ENCODE assay signal across 25 mouse cellular contexts in genomic region chr6:12177996-12178395, GRCm38 (mm10).
A peak's percentile ranks its signal among the peaks of the same experiment; 100 is the strongest.
DNase-seq lines count a peak whose midpoint lies in the region; ATAC-seq and TF ChIP-seq lines count a peak whose summit lies in the region.
"Had no signal": no experiment of that assay in that cellular context is flagged by ENCODE, and none has a peak within 500 bp of the region (broad histone marks: within the 10 kb centered on the region; RNA-seq: fewer than 3 reads in every experiment).

No protein-coding gene starts in this region.

- no peaks in the 10 kb centered on the region for H3K27me3 ChIP-seq in heart, embryonic 11.5 days (ENCODE audit: control insufficient read depth, insufficient read depth, low read length)
- H3K27me3 ChIP-seq: heart, embryonic 15.5 days; hindbrain, embryonic 13.5 days; kidney, embryonic 15.5 days; limb, embryonic 13.5 days; liver, embryonic 12.5 days; megakaryocyte, embryonic 14.5 days; midbrain, embryonic 13.5 days; neural tube, embryonic 12.5 days had no signal

- H3K4me3 ChIP-seq in layer of hippocampus, adult 2 months = no peak overlapping the region
- no peak overlapping the region for H3K4me3 ChIP-seq in left cerebral cortex, adult 2 months
- H3K4me3 ChIP-seq in heart, embryonic 11.5 days (ENCODE audit: low read depth, low read length) = no peak overlapping the region
- H3K4me3 ChIP-seq: heart, adult 2 months; heart, embryonic 15.5 days; hindbrain, embryonic 13.5 days; kidney, embryonic 15.5 days; limb, embryonic 13.5 days; liver, embryonic 12.5 days; megakaryocyte, embryonic 14.5 days; midbrain, embryonic 13.5 days; neural tube, embryonic 12.5 days had no signal

- no peaks in the 10 kb centered on the region for H3K4me1 ChIP-seq in heart, embryonic 11.5 days (ENCODE audit: control insufficient read depth, insufficient read depth, low read length)
- H3K4me1 ChIP-seq: heart, embryonic 15.5 days; hindbrain, embryonic 13.5 days; kidney, embryonic 15.5 days; limb, embryonic 13.5 days; liver, embryonic 12.5 days; megakaryocyte, embryonic 14.5 days; midbrain, embryonic 13.5 days; neural tube, embryonic 12.5 days had no signal

- 0 out of 2 replicates have a peak overlapping the region, but pooled peaks have one; percentile 29 for H3K27ac ChIP-seq in layer of hippocampus, adult 2 months
- peak overlapping the region; percentile 32; the same call in 1 of the 2 replicates for H3K27ac ChIP-seq in left cerebral cortex, adult 2 months
- no peak overlapping the region for H3K27ac ChIP-seq in heart, embryonic 11.5 days (ENCODE audit: low read depth, low read length)
- H3K27ac ChIP-seq: heart, adult 2 months; heart, embryonic 15.5 days; hindbrain, embryonic 13.5 days; kidney, embryonic 15.5 days; limb, embryonic 13.5 days; liver, embryonic 12.5 days; midbrain, embryonic 13.5 days; neural tube, embryonic 12.5 days had no signal

- no peak for ATAC-seq in heart, embryonic 11.5 days (replicated peaks; ENCODE audit: insufficient number of reproducible peaks, low FRiP score, low TSS enrichment)
- ATAC-seq: liver, embryonic 12.5 days; midbrain, embryonic 13.5 days had no signal

- TF ChIP-seq CTCF in layer of hippocampus, adult 2 months (conservative IDR thresholded peaks at IDR 0.05) = no peak
- TF ChIP-seq CTCF in left cerebral cortex, adult 2 months (IDR thresholded peaks at IDR 0.05) = no peak

- peak in 1 of 2 experiments; percentile 12 for DNase-seq in layer of hippocampus, adult 2 months (ENCODE audit: low spot score in 2 of 2)
- no peak for DNase-seq in layer of hippocampus, postnatal 25 days (ENCODE audit: extremely low spot score in 1 of 2, low spot score in 1 of 2)
- DNase-seq in right cerebral cortex, adult 18-20 months = peak; percentile 31
- DNase-seq in right cerebral cortex, postnatal 25 days = no peak
- DNase-seq in left cerebral cortex, adult 2 months (ENCODE audit: extremely low spot score in 1 of 2, low spot score in 2 of 2) = no peak
- DNase-seq in right cerebral cortex, postnatal 36 days (ENCODE audit: low spot score in 2 of 2) = peak; percentile 2 to 18
- DNase-seq: adrenal gland, adult 2 months; cerebellum, postnatal 14 days; gastrocnemius, postnatal 25 days; heart, adult 2 months; heart, postnatal 36 days; kidney, adult 11 months; kidney, postnatal 36 days; lung, adult 18-20 months; lung, postnatal 14 days; spleen, adult 18-20 months had no signal

- intact Hi-C loops in left cerebral cortex, adult 2 months (cut with DNase I) = no loop called here

- no peaks in the 10 kb centered on the region for H3K36me3 ChIP-seq in heart, embryonic 11.5 days (ENCODE audit: control insufficient read depth, insufficient read depth, low read length)
- H3K36me3 ChIP-seq: heart, embryonic 15.5 days; hindbrain, embryonic 13.5 days; kidney, embryonic 15.5 days; limb, embryonic 13.5 days; liver, embryonic 12.5 days; midbrain, embryonic 13.5 days; neural tube, embryonic 12.5 days had no signal

- H3K9me3 ChIP-seq in heart, embryonic 11.5 days (replicated peaks; ENCODE audit: control insufficient read depth, low read length) = no peaks in the 10 kb centered on the region
- H3K9me3 ChIP-seq: heart, embryonic 15.5 days; hindbrain, embryonic 13.5 days; kidney, embryonic 15.5 days; limb, embryonic 13.5 days; liver, embryonic 12.5 days; midbrain, embryonic 13.5 days; neural tube, embryonic 12.5 days had no signal

- H3K9ac ChIP-seq in heart, embryonic 11.5 days (ENCODE audit: low read depth, low read length) = no peak overlapping the region
- H3K9ac ChIP-seq: heart, embryonic 15.5 days; hindbrain, embryonic 13.5 days; kidney, embryonic 15.5 days; limb, embryonic 13.5 days; liver, embryonic 12.5 days; midbrain, embryonic 13.5 days; neural tube, embryonic 12.5 days had no signal

- H3K4me2 ChIP-seq in heart, embryonic 11.5 days = no peak overlapping the region
- H3K4me2 ChIP-seq: heart, embryonic 15.5 days; hindbrain, embryonic 13.5 days; kidney, embryonic 15.5 days; limb, embryonic 13.5 days; liver, embryonic 12.5 days; midbrain, embryonic 13.5 days; neural tube, embryonic 12.5 days had no signal

Comparison
In these comparisons a context has a peak if more than half of its experiments do, and no peak if none do; other contexts are left out.
1. DNase-seq: peak in right cerebral cortex, adult 18-20 months (single experiment) and right cerebral cortex, postnatal 36 days (2 of 2); none in layer of hippocampus, postnatal 25 days (0 of 2), right cerebral cortex, postnatal 25 days (single experiment) and left cerebral cortex, adult 2 months (0 of 2).